Mouse (Mus musculus): ENCODE measurements around the gene Lcat. TPM values are rescaled to one million over a fixed set of nuclear protein-coding genes. Genes with fewer than 3 reads are reported as not detected.

The Lcat gene
- total and polyA plus RNA-seq, 3 experiments = 0.22 to 0.40 TPM; not detected in 1

GRCm38 (mm10) chr8:105981146-105981545 lies 38.0 kb upstream of the Lcat start:
- no peak for DNase-seq (ENCODE audit: low spot score)
- TF ChIP-seq GATA2 (IDR thresholded peaks at IDR 0.05; ENCODE audit: borderline replicate concordance, low read depth, low read length) (no peak), TAL1 (conservative IDR thresholded peaks at IDR 0.05; ENCODE audit: low read depth, low read length) (no peak), POLR2AphosphoS5 (IDR thresholded peaks at IDR 0.05; ENCODE audit: insufficient replicate concordance, low read depth, low read length) (no peak), GATA1 (IDR thresholded peaks at IDR 0.05; ENCODE audit: borderline replicate concordance, low read length) (no peak), CTCF (IDR thresholded peaks at IDR 0.05; ENCODE audit: low read depth, low read length) (no peak)
- H3K9me3 ChIP-seq (replicated peaks) = no peaks in the 10 kb centered on the region; the same call in 1 of the 2 replicates
- H3K4me3 ChIP-seq (ENCODE audit: low read depth, low read length) = no peak overlapping the region
- no peaks in the 10 kb centered on the region for H3K36me3 ChIP-seq (replicated peaks)
- peaks cover 40% of the 10 kb centered on the region for H3K27me3 ChIP-seq (ENCODE audit: insufficient read depth, low read length)
- no peak for ATAC-seq (ENCODE audit: extremely low read depth, insufficient number of reproducible peaks, low FRiP score, poor library complexity, severe bottlenecking)
- peaks cover 9% of the 10 kb centered on the region for H3K4me1 ChIP-seq (ENCODE audit: insufficient read depth, low read depth, low read length)

DNA sequence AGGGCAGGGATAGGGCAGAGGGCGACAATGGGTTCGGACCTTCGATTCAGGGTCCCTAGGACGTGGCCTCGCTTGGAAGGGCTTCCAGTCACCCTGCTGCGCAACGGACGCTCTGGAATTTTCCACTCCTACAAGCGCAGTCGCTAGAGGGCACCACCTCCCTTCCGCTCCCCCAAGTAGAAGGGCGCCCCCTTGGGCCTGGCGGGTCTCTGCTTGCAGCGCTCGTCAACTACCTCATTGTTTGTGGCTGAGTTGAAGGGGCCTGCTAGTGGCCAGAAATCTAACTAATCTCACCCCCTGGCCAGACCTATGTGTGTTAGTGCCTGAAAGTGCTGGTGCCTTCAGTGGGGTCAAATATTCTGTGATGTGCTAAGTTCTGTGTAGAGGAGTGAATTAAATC lies 36.1 kb upstream of the Lcat start, which contains the start of gene Dpep3:
Gene Dpep3, minus strand, starts transcription at position 105 of the 400 bp plus-strand sequence.
- H3K4me1 ChIP-seq (ENCODE audit: insufficient read depth, low read depth, low read length) = peaks cover 9% of the 10 kb centered on the region
- H3K27me3 ChIP-seq (ENCODE audit: insufficient read depth, low read length) = peaks cover 29% of the 10 kb centered on the region
- H3K36me3 ChIP-seq (replicated peaks) = no peaks in the 10 kb centered on the region
- no peaks in the 10 kb centered on the region; the same call in 1 of the 2 replicates for H3K9me3 ChIP-seq (replicated peaks)
- DNase-seq (ENCODE audit: low spot score) (no peak), ATAC-seq (ENCODE audit: extremely low read depth, insufficient number of reproducible peaks, low FRiP score, poor library complexity, severe bottlenecking) (no peak)
- H3K4me3 ChIP-seq (ENCODE audit: low read depth, low read length) = no peak within 1 kb of the TSS
- TF ChIP-seq POLR2AphosphoS5 (IDR thresholded peaks at IDR 0.05; ENCODE audit: insufficient replicate concordance, low read depth, low read length) = no peak
- TF ChIP-seq GATA1 (IDR thresholded peaks at IDR 0.05; ENCODE audit: borderline replicate concordance, low read length) = no peak
- no peak for TF ChIP-seq CTCF (IDR thresholded peaks at IDR 0.05; ENCODE audit: low read depth, low read length)
- no peak for TF ChIP-seq TAL1 (conservative IDR thresholded peaks at IDR 0.05; ENCODE audit: low read depth, low read length)
- TF ChIP-seq GATA2 (IDR thresholded peaks at IDR 0.05; ENCODE audit: borderline replicate concordance, low read depth, low read length) = no peak

DNA sequence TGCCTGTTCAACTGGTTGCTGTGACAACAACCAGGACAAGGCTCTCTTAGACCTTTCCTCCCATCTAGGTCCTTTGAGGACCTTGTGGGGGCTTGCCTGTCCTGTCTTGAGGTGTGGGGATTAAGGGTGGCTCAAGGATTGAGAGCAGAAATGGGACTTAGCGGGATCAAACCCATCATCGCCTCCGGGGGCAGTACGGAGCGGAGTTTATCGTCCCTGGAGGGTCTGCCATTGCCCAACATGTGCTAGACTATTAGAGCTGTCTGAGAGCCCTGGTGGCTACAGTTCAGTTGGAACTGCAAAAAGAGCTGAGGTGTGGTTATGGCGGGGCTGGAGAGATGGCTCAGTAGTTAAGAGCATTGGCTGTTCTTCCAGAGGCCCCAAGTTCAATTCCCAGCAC lies 32.2 kb upstream of the Lcat start:
- ATAC-seq (ENCODE audit: extremely low read depth, insufficient number of reproducible peaks, low FRiP score, poor library complexity, severe bottlenecking) = no peak
- TF ChIP-seq TAL1 (conservative IDR thresholded peaks at IDR 0.05; ENCODE audit: low read depth, low read length) (no peak), POLR2AphosphoS5 (IDR thresholded peaks at IDR 0.05; ENCODE audit: insufficient replicate concordance, low read depth, low read length) (no peak), GATA1 (IDR thresholded peaks at IDR 0.05; ENCODE audit: borderline replicate concordance, low read length) (no peak), CTCF (IDR thresholded peaks at IDR 0.05; ENCODE audit: low read depth, low read length) (no peak)
- no peaks in the 10 kb centered on the region; the same call in 1 of the 2 replicates for H3K9me3 ChIP-seq (replicated peaks)
- H3K4me1 ChIP-seq (ENCODE audit: insufficient read depth, low read depth, low read length) = peaks cover 4% of the 10 kb centered on the region
- H3K4me3 ChIP-seq (ENCODE audit: low read depth, low read length) = no peak overlapping the region
- H3K36me3 ChIP-seq (replicated peaks) = no peaks in the 10 kb centered on the region
- no peak for DNase-seq (ENCODE audit: low spot score)
- peaks cover 19% of the 10 kb centered on the region for H3K27me3 ChIP-seq (ENCODE audit: insufficient read depth, low read length)

- Histone ChIP-seq H3K4me3 (ENCODE audit: low read depth, low read length) (no peak overlapping the region), H3K36me3 (replicated peaks) (no peaks in the 10 kb centered on the region), H3K27me3 (ENCODE audit: insufficient read depth, low read length) (peaks cover 9% of the 10 kb centered on the region; the same call in 1 of the 2 replicates), H3K9me3 (replicated peaks) (no peaks in the 10 kb centered on the region), H3K4me1 (ENCODE audit: insufficient read depth, low read depth, low read length) (peaks cover 11% of the 10 kb centered on the region)
- no peak for DNase-seq (ENCODE audit: low spot score)
- TF ChIP-seq GATA1 (IDR thresholded peaks at IDR 0.05; ENCODE audit: borderline replicate concordance, low read length) (no peak), GATA2 (IDR thresholded peaks at IDR 0.05; ENCODE audit: borderline replicate concordance, low read depth, low read length) (no peak), POLR2AphosphoS5 (IDR thresholded peaks at IDR 0.05; ENCODE audit: insufficient replicate concordance, low read depth, low read length) (no peak), CTCF (IDR thresholded peaks at IDR 0.05; ENCODE audit: low read depth, low read length) (no peak), TAL1 (conservative IDR thresholded peaks at IDR 0.05; ENCODE audit: low read depth, low read length) (no peak)
- ATAC-seq (ENCODE audit: extremely low read depth, insufficient number of reproducible peaks, low FRiP score, poor library complexity, severe bottlenecking) = no peak
These were observed 28.0 kb upstream of the Lcat start for GRCm38 (mm10) chr8:105971019-105971720.

- H3K4me1 ChIP-seq (ENCODE audit: insufficient read depth, low read depth, low read length) = peaks cover 27% of the 10 kb centered on the region
- no peaks in the 10 kb centered on the region for H3K9me3 ChIP-seq (replicated peaks)
- TF ChIP-seq TAL1 (conservative IDR thresholded peaks at IDR 0.05; ENCODE audit: low read depth, low read length) (no peak), GATA2 (IDR thresholded peaks at IDR 0.05; ENCODE audit: borderline replicate concordance, low read depth, low read length) (no peak), POLR2AphosphoS5 (IDR thresholded peaks at IDR 0.05; ENCODE audit: insufficient replicate concordance, low read depth, low read length) (no peak), GATA1 (IDR thresholded peaks at IDR 0.05; ENCODE audit: borderline replicate concordance, low read length) (no peak), CTCF (IDR thresholded peaks at IDR 0.05; ENCODE audit: low read depth, low read length) (no peak)
- no peak for DNase-seq (ENCODE audit: low spot score)
- ATAC-seq (ENCODE audit: extremely low read depth, insufficient number of reproducible peaks, low FRiP score, poor library complexity, severe bottlenecking) = no peak
- no peak overlapping the region for H3K4me3 ChIP-seq (ENCODE audit: low read depth, low read length)
- H3K36me3 ChIP-seq (replicated peaks) = peaks cover 4% of the 10 kb centered on the region
- peaks cover 3% of the 10 kb centered on the region; the same call in 1 of the 2 replicates for H3K27me3 ChIP-seq (ENCODE audit: insufficient read depth, low read length)
These were observed 26.2 kb upstream of the Lcat start for GRCm38 (mm10) chr8:105969367-105969766.

GRCm38 (mm10) chr8:105966692-105967311 lies 23.6 kb upstream of the Lcat start:
- Histone ChIP-seq H3K9me3 (replicated peaks) (no peaks in the 10 kb centered on the region), H3K4me3 (ENCODE audit: low read depth, low read length) (peak overlapping the region; percentile 96; the same call in 1 of the 2 replicates), H3K4me1 (ENCODE audit: insufficient read depth, low read depth, low read length) (peaks cover 41% of the 10 kb centered on the region), H3K27me3 (ENCODE audit: insufficient read depth, low read length) (no peaks in the 10 kb centered on the region), H3K36me3 (replicated peaks) (peaks cover 25% of the 10 kb centered on the region)
- no peak for TF ChIP-seq GATA2 (IDR thresholded peaks at IDR 0.05; ENCODE audit: borderline replicate concordance, low read depth, low read length)
- TF ChIP-seq GATA1 (IDR thresholded peaks at IDR 0.05; ENCODE audit: borderline replicate concordance, low read length) = no peak
- no peak for TF ChIP-seq CTCF (IDR thresholded peaks at IDR 0.05; ENCODE audit: low read depth, low read length)
- no peak for TF ChIP-seq TAL1 (conservative IDR thresholded peaks at IDR 0.05; ENCODE audit: low read depth, low read length)
- TF ChIP-seq POLR2AphosphoS5 (IDR thresholded peaks at IDR 0.05; ENCODE audit: insufficient replicate concordance, low read depth, low read length) = no peak
- DNase-seq (ENCODE audit: low spot score) = peak; percentile 45
- ATAC-seq (ENCODE audit: extremely low read depth, insufficient number of reproducible peaks, low FRiP score, poor library complexity, severe bottlenecking) = peak; percentile 40
